ENCODE assay signal across 15 mouse cellular contexts in the genomic region with DNA sequence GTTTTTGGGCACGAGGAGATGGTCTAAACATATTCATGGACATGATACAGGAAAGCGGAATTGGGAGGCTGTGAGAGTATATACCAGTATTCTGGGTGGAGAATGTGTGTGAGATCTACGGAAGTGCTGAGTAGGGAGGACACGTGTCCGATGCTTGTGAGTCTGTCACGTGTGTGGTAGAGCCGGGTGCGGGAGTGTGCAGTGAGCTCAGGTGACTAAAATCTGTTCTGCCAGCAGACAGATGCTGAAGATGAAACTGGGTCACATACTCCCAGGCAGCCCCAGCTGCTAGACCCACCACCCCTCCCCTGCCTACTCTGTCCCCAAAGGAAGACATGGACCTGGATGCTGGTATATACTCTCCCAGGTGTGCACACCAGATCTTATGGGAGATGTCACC. TPM values are rescaled to one million over a fixed set of nuclear protein-coding genes. Genes with fewer than 3 reads are reported as not detected.
"Had no signal": no experiment of that assay in that cellular context is flagged by ENCODE, and none has a peak within 500 bp of the region (broad histone marks: within the 10 kb centered on the region; RNA-seq: fewer than 3 reads in every experiment).

No protein-coding gene starts in this region.

- DNase-seq: kidney, adult 8-10 months; kidney, postnatal 25 days; liver; liver, embryonic 13.5 days; liver, postnatal 0 days; lung, postnatal 14 days had no signal

- H3K27ac ChIP-seq: limb, embryonic 12.5 days; liver, embryonic 13.5 days; lung, embryonic 15.5 days; macrophage; midbrain, embryonic 12.5 days; stomach, postnatal 0 days had no signal

- H3K9me3 ChIP-seq: limb, embryonic 12.5 days; liver, embryonic 13.5 days; lung, embryonic 15.5 days; midbrain, embryonic 12.5 days had no signal

- H3K36me3 ChIP-seq: limb, embryonic 12.5 days; liver, embryonic 13.5 days; lung, embryonic 15.5 days; midbrain, embryonic 12.5 days had no signal

- H3K9ac ChIP-seq: limb, embryonic 12.5 days; liver, embryonic 13.5 days; liver, postnatal 0 days; lung, embryonic 15.5 days; midbrain, embryonic 12.5 days had no signal

- ATAC-seq: intestine, embryonic 16.5 days; liver, postnatal 0 days had no signal

- H3K4me2 ChIP-seq: limb, embryonic 12.5 days; liver, embryonic 13.5 days; lung, embryonic 15.5 days; midbrain, embryonic 12.5 days had no signal

- H3K4me1 ChIP-seq: lung, embryonic 15.5 days had no signal

- H3K27me3 ChIP-seq: lung, embryonic 15.5 days had no signal

- H3K4me3 ChIP-seq: limb, embryonic 12.5 days; liver, embryonic 13.5 days; lung, embryonic 15.5 days; megakaryocyte, embryonic 14.5 days; midbrain, embryonic 12.5 days had no signal

RNA-seq across cellular contexts. Expression of gene Srrm3, which starts 4.0 kb away (rescaled TPM):
- polyA plus RNA-seq: liver, embryonic 13.5 days; liver, postnatal 0 days; macrophage had no signal

RNA-seq across cellular contexts. Expression of gene Styxl1, which starts 24.5 kb away (rescaled TPM):
- total RNA-seq: left cerebral cortex, postnatal 36 days had no signal
- polyA plus RNA-seq: limb, embryonic 12.5 days; liver, embryonic 13.5 days; macrophage; neural tube, embryonic 11.5 days had no signal
